Mouse (Mus musculus) heart, embryonic 13.5 days (tissue): ENCODE results near the gene Vps33a. TPM values are rescaled to one million over a fixed set of nuclear protein-coding genes. Genes with fewer than 3 reads are reported as not detected.
A peak's percentile ranks its signal among the peaks of the same experiment; 100 is the strongest.

ENCODE experiments used
- ATAC-seq: fragments of 200-750 bp; cut with Nextera tagmentation; 2 replicates; pipeline ENCODE4 v1.8.0; 2017; ENCODE audit warnings: moderate TSS enrichment; ENCODE audit not compliant: insufficient number of reproducible peaks, low FRiP score, low TSS enrichment; ENCODE audit errors: extremely low read depth
- H3K27ac ChIP-seq: fragments of 300-500 bp; sonication (generic); replicated peaks from 2 replicates; pipeline ENCODE4 v1.5.1; 2015; ENCODE audit warnings: moderate library complexity, mild to moderate bottlenecking, inconsistent platforms
- H3K27me3 ChIP-seq: fragments of 300-500 bp; sonication (generic); replicated peaks from 2 replicates; pipeline ENCODE4 v1.6.1; 2015; ENCODE audit warnings: mild to moderate bottlenecking, inconsistent platforms
- H3K36me3 ChIP-seq: fragments of 300-500 bp; sonication (generic); 2 replicates; pipeline ENCODE4 v1.6.1; 2015; ENCODE audit warnings: mild to moderate bottlenecking, inconsistent platforms
- H3K4me1 ChIP-seq: fragments of 300-500 bp; sonication (generic); 2 replicates; pipeline ENCODE4 v1.6.1; 2015; ENCODE audit warnings: inconsistent platforms
- H3K4me2 ChIP-seq: fragments of 300-500 bp; sonication (generic); 2 replicates; pipeline ENCODE4 v1.6.1; 2015; ENCODE audit warnings: inconsistent platforms, mild to moderate bottlenecking, moderate library complexity
- H3K4me3 ChIP-seq: fragments of 300-500 bp; sonication (generic); 2 replicates; pipeline ENCODE4 v1.5.1; 2015; ENCODE audit warnings: moderate library complexity, mild to moderate bottlenecking, inconsistent platforms
- H3K9ac ChIP-seq: fragments of 300-500 bp; sonication (generic); 2 replicates; pipeline ENCODE4 v1.6.1; 2015; ENCODE audit warnings: inconsistent platforms, mild to moderate bottlenecking, moderate library complexity
- H3K9me3 ChIP-seq: fragments of 300-500 bp; sonication (generic); 2 replicates; pipeline ENCODE4 v1.6.1; 2016; ENCODE audit warnings: inconsistent platforms
- WGBS: fragments of 180-500 bp; shearing (Covaris S2); methylation state at CpG from one replicate; pipeline ENCODE4 v1.1.7; 2015; ENCODE audit warnings: mixed read lengths; 5-methylcytosine and 5-hydroxymethylcytosine counted together
- polyA plus RNA-seq: library from polyadenylated mRNA; unstranded; fragments of >200 nt; fragmentation: Nextera tagmentation; extraction: Ambion mirVana; gene quantifications from 2 replicates; pipeline ENCODE4 v1.2.1, GENCODE M21; 2015

The Vps33a gene
- polyA plus RNA-seq: 18.6 and 20.3 TPM in 2 replicates

GRCm38 (mm10) chr5:123572357-123573186 is at the start of gene Vps33a:
Gene Vps33a, minus strand, starts transcription at chr5:123573038.
- Histone ChIP-seq H3K4me2 (peak within 1 kb of the TSS; percentile 95), H3K4me3 (peak within 1 kb of the TSS; percentile 78), H3K9me3 (no peaks in the 10 kb centered on the region), H3K27ac (peak within 1 kb of the TSS; percentile 61), H3K36me3 (peaks cover 39% of the 10 kb centered on the region), H3K27me3 (no peaks in the 10 kb centered on the region), H3K9ac (peak within 1 kb of the TSS; percentile 87), H3K4me1 (peaks cover 11% of the 10 kb centered on the region)
- ATAC-seq: peak; percentile 86
- WGBS: under 1% methylated on average over 54 of the region's 54 CpGs

DNA sequence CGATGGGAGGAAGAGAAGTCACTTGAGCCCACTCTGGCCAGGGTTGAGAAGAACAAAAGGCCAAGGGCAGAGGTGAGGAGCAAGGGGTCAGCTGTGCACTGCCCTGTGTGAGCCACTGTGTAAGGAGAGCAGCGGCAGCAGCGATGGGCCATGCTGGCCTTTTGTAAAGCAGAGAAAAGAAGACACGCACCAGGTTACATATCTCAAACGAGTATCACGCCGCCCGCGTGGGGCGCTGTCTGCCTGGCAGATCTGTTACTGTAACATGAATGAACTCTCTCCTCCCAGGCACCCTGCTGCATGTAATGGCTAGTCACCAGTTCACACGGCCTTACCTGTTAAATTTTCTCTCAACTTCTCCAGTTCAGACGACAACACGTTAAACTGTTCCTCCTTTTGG is 49.6 kb upstream of the Vps33a start:
- 74% methylated on average over 13 of the region's 13 CpGs for WGBS

DNA sequence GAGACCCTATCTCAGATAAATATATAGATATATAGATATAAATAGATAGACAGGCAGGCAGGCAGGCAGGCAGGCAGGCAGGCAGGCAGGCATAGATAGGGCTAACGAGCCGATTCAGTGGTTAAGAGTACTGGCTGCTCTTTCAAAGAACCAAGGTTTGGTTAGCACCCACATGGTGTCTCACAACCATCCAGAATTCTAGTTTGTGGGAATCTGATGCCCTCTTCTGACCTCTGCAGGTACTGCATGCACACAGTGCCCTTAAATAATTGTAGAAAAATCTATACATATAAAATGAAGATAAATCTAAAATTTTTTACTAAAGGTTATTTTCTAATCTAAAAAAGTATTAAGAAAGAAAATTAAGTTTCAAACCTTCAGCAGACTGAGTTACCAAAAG is 45.7 kb upstream of the Vps33a start:
- ATAC-seq: no peak
- no peak overlapping the region for H3K27ac ChIP-seq
- no peaks in the 10 kb centered on the region for H3K4me1 ChIP-seq
- H3K36me3 ChIP-seq: peaks cover 87% of the 10 kb centered on the region
- H3K4me2 ChIP-seq: no peak overlapping the region
- no peaks in the 10 kb centered on the region for H3K9me3 ChIP-seq
- WGBS: 64% methylated on average over 2 of the region's 2 CpGs
- H3K9ac ChIP-seq: no peak overlapping the region
- no peak overlapping the region for H3K4me3 ChIP-seq
- no peaks in the 10 kb centered on the region for H3K27me3 ChIP-seq

More for the DNA sequence above, 49.6 kb upstream of the Vps33a start:
- Histone ChIP-seq H3K4me3 (no peak overlapping the region), H3K9ac (no peak overlapping the region), H3K4me2 (no peak overlapping the region), H3K27me3 (no peaks in the 10 kb centered on the region), H3K9me3 (no peaks in the 10 kb centered on the region), H3K27ac (no peak overlapping the region), H3K36me3 (peaks cover 67% of the 10 kb centered on the region), H3K4me1 (no peaks in the 10 kb centered on the region)
- ATAC-seq: no peak

- H3K27me3 ChIP-seq: no peaks in the 10 kb centered on the region
- WGBS: 90% methylated on average over 24 of the region's 24 CpGs
- H3K36me3 ChIP-seq: peaks cover 83% of the 10 kb centered on the region
- H3K9ac ChIP-seq: no peak overlapping the region
- no peak for ATAC-seq
- no peak overlapping the region for H3K4me3 ChIP-seq
- H3K9me3 ChIP-seq: no peaks in the 10 kb centered on the region
- H3K27ac ChIP-seq: no peak overlapping the region
- 0 out of 2 replicates have a peak, but pooled peaks cover 4% of the 10 kb centered on the region for H3K4me1 ChIP-seq
- no peak overlapping the region for H3K4me2 ChIP-seq
Observed at GRCm38 (mm10) chr5:123614246-123614645, 41.4 kb upstream of the Vps33a start.

- 22% methylated on average over 4 of the region's 4 CpGs for WGBS
- no peak overlapping the region for H3K4me3 ChIP-seq
- ATAC-seq: no peak; the same call in 1 of the 2 replicates
- H3K4me2 ChIP-seq: no peak overlapping the region
- no peaks in the 10 kb centered on the region for H3K9me3 ChIP-seq
- peaks cover 6% of the 10 kb centered on the region; the same call in 1 of the 2 replicates for H3K4me1 ChIP-seq
- H3K27me3 ChIP-seq: no peaks in the 10 kb centered on the region
- H3K9ac ChIP-seq: no peak overlapping the region
- no peak overlapping the region for H3K27ac ChIP-seq
- H3K36me3 ChIP-seq: peaks cover 86% of the 10 kb centered on the region
Observed at GRCm38 (mm10) chr5:123609843-123610242, 37.0 kb upstream of the Vps33a start.

- peaks cover 82% of the 10 kb centered on the region for H3K36me3 ChIP-seq
Observed at GRCm38 (mm10) chr5:123609416-123609815, 36.6 kb upstream of the Vps33a start.

GRCm38 (mm10) chr5:123607211-123607669 is 34.4 kb upstream of the Vps33a start:
- no peak overlapping the region for H3K4me3 ChIP-seq
- H3K4me2 ChIP-seq: no peak overlapping the region
- no peak overlapping the region for H3K9ac ChIP-seq
- no peak for ATAC-seq
- no peaks in the 10 kb centered on the region for H3K9me3 ChIP-seq
- peaks cover 76% of the 10 kb centered on the region for H3K36me3 ChIP-seq
- peaks cover 19% of the 10 kb centered on the region for H3K4me1 ChIP-seq
- H3K27me3 ChIP-seq: no peaks in the 10 kb centered on the region
- peak overlapping the region; percentile 68 for H3K27ac ChIP-seq
- 66% methylated on average over 3 of the region's 3 CpGs for WGBS

More at GRCm38 (mm10) chr5:123609416-123609815, 36.6 kb upstream of the Vps33a start:
- Histone ChIP-seq H3K4me3 (no peak overlapping the region), H3K27ac (no peak overlapping the region), H3K4me1 (peaks cover 11% of the 10 kb centered on the region; the same call in 1 of the 2 replicates), H3K9me3 (no peaks in the 10 kb centered on the region), H3K27me3 (no peaks in the 10 kb centered on the region), H3K4me2 (no peak overlapping the region), H3K9ac (no peak overlapping the region)
- no peak for ATAC-seq
- WGBS: 85% methylated on average over 7 of the region's 7 CpGs

DNA sequence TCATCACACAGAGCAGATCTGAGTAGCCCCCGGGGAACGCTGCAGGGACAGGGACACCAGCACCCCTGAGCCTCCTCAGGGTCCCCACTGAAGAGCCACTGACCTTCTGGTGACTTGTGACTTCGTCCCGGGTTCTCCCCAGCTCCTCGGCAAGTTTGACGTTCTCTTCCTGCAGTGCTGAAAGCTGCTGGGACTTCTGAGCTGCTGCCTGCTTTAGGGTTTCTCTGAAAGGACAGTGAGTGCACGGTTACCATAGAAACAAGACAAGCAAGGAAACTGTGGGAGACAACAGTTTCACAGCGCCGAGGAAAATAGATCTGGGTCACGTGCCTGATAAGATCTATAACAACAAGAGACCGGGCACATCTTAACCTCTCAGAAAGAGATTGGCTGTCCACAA is 30.7 kb upstream of the Vps33a start:
- WGBS: 31% methylated on average over 11 of the region's 11 CpGs
- H3K27ac ChIP-seq: no peak overlapping the region

GRCm38 (mm10) chr5:123602174-123602573 is 29.3 kb upstream of the Vps33a start:
- peaks cover 24% of the 10 kb centered on the region for H3K4me1 ChIP-seq
- peaks cover 80% of the 10 kb centered on the region for H3K36me3 ChIP-seq
- no peak overlapping the region for H3K4me2 ChIP-seq
- ATAC-seq: no peak
- WGBS: 79% methylated on average over 6 of the region's 6 CpGs
- no peak overlapping the region for H3K27ac ChIP-seq
- no peak overlapping the region for H3K4me3 ChIP-seq
- no peaks in the 10 kb centered on the region for H3K27me3 ChIP-seq
- no peaks in the 10 kb centered on the region for H3K9me3 ChIP-seq
- H3K9ac ChIP-seq: no peak overlapping the region

More for the DNA sequence above, 30.7 kb upstream of the Vps33a start:
- Histone ChIP-seq H3K36me3 (peaks cover 85% of the 10 kb centered on the region), H3K9me3 (no peaks in the 10 kb centered on the region), H3K4me1 (peaks cover 16% of the 10 kb centered on the region), H3K9ac (peak overlapping the region; percentile 37; the same call in 1 of the 2 replicates), H3K27me3 (no peaks in the 10 kb centered on the region), H3K4me2 (peak overlapping the region; percentile 25; the same call in 1 of the 2 replicates), H3K4me3 (no peak overlapping the region)
- no peak for ATAC-seq

DNA sequence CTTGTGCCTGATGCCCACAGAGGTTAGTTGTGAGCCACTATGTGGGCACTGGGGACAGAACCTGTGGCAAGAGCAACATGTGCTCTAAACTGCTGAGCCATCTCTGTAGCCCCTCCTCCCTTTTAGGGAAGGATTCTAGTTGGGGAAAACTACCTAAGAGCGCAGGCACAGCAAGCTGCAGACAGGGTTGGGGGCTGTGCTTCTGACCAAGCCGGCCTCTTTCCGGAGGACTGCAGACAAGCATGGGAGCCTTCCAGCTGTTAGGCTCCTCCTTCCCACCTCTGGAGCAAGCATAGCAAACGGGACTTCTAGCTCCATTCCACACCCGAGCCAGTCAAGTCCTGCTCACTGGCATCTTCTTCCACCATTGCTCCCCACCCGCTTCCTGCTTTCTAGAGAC is 26.5 kb upstream of the Vps33a start:
- 31% methylated on average over 6 of the region's 6 CpGs for WGBS

DNA sequence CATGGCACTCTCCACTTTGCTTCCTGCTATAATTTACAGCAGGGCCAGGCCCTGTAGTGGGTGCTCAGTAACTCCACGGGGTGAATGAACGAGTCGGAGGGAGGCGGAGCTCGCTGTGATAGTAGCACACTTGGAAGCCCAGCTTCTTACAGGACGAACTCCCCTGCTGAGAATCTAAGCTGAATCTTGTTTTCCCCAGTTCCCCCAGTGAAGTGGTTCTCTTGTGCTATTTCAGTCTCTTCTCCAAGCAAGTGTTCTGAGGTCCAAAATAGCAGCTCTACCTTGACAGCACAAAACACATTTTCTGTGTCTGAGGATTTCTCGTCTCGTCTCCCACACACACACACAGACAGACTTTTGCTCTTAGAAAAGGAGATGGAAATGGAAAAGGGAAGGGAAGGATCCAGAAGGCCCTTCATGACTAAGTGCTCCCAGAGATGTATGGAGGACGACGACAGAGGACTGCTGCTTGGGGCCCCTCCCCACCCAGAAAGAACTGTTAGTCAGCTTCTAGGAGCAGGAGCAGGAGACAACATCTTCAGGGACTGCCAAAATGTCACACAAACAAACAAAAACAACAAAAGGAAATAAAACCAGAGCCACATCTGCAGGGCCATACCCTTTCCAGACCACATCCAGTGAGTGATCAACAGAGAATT is 20.9 kb upstream of the Vps33a start:
- Histone ChIP-seq H3K27ac (peak overlapping the region; percentile 50), H3K4me2 (no peak overlapping the region), H3K9me3 (no peaks in the 10 kb centered on the region), H3K27me3 (no peaks in the 10 kb centered on the region), H3K9ac (no peak overlapping the region), H3K36me3 (peaks cover 65% of the 10 kb centered on the region), H3K4me1 (peaks cover 28% of the 10 kb centered on the region), H3K4me3 (no peak overlapping the region)
- ATAC-seq: no peak
- WGBS: 47% methylated on average over 10 of the region's 10 CpGs

More for the DNA sequence above, 26.5 kb upstream of the Vps33a start:
- Histone ChIP-seq H3K27me3 (no peaks in the 10 kb centered on the region), H3K9ac (no peak overlapping the region), H3K36me3 (peaks cover 74% of the 10 kb centered on the region), H3K4me1 (peaks cover 26% of the 10 kb centered on the region), H3K4me3 (no peak overlapping the region), H3K9me3 (no peaks in the 10 kb centered on the region), H3K27ac (0 out of 2 replicates have a peak overlapping the region, but pooled peaks have one; percentile 20), H3K4me2 (no peak overlapping the region)
- ATAC-seq: no peak
